Mouse (Mus musculus): ENCODE measurements around the gene Pear1. TPM values are rescaled to one million over a fixed set of nuclear protein-coding genes. Genes with fewer than 3 reads are reported as not detected.

Gene Pear1
- polyA plus RNA-seq, 1 experiment from 2014 or later, result 6.9 TPM

DNA sequence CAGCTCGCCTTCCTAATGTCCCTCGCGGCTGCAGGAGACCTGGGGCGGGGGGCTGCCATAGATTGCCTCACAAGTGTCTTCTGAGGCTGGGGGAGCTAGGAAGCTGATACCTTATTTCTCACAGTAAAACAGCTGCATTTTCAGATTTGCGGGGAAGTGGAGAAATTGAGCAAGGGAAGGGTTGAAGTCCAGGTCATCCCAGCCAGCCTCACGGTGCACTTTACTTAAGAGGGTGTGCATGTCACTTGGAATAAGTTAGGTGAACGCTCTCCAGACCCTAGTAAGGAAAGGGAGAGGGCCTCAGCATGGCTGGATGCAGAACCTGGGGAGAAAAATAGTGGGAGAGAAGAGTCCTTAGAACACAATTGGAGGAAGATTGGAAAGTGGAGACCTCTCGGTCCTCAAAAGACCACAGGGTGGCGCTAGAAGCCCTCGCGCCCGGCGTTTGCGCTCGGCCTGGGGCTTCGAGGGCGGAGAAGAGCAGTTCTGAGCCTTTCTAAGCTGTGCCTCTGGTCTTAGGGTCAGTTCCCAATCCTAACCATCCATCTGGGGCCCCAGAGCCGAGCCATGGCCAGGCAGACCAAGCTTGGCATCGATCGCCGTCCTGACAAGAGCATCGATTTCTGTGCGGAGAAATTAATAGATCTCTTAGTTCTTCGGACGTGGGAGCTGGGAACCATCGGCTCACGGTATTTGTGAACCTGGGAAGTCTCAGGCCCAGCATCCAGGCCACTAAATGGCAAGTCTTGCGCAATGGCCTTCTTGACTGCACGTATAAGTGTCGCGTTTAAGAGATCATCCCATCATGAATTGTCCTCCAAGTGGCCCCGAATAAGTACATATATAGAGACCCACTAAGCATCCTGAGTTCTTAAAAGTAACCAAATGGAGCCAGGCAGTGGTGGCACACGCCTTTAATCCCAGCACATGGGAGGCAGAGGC is 28.5 kb downstream of the Pear1 start:
- Histone ChIP-seq H3K27me3 (replicated peaks; ENCODE audit: control insufficient read depth, insufficient read depth, low read length) (peaks cover 64% of the 10 kb centered on the region), H3K4me2 (ENCODE audit: low read length) (peak overlapping the region; percentile 52), H3K9me3 (ENCODE audit: control insufficient read depth, low read length) (no peaks in the 10 kb centered on the region), H3K4me1 (replicated peaks; ENCODE audit: control insufficient read depth, insufficient read depth, low read length) (peaks cover 13% of the 10 kb centered on the region), H3K4me3 (replicated peaks; ENCODE audit: low read length) (peak overlapping the region; percentile 32), H3K36me3 (ENCODE audit: control insufficient read depth, insufficient read depth) (no peaks in the 10 kb centered on the region), H3K27ac (ENCODE audit: low read length) (no peak overlapping the region), H3K9ac (replicated peaks; ENCODE audit: low read depth, low read length) (0 out of 2 replicates have a peak overlapping the region, but pooled peaks have one; percentile 3)
- WGBS, result 13% methylated on average over 33 of the region's 33 CpGs
- ATAC-seq, result peak; percentile 36; the same call in 1 of the 2 replicates

- Histone ChIP-seq H3K4me3 (replicated peaks; ENCODE audit: low read length) (peak within 1 kb of the TSS; percentile 32), H3K36me3 (ENCODE audit: control insufficient read depth, insufficient read depth) (no peaks in the 10 kb centered on the region), H3K9ac (replicated peaks; ENCODE audit: low read depth, low read length) (0 out of 2 replicates have a peak within 1 kb of the TSS, but pooled peaks have one; percentile 3), H3K9me3 (ENCODE audit: control insufficient read depth, low read length) (no peaks in the 10 kb centered on the region), H3K4me1 (replicated peaks; ENCODE audit: control insufficient read depth, insufficient read depth, low read length) (peaks cover 13% of the 10 kb centered on the region), H3K27ac (ENCODE audit: low read length) (no peak within 1 kb of the TSS), H3K4me2 (ENCODE audit: low read length) (peak within 1 kb of the TSS; percentile 52), H3K27me3 (replicated peaks; ENCODE audit: control insufficient read depth, insufficient read depth, low read length) (peaks cover 64% of the 10 kb centered on the region)
- 0 out of 2 replicates have a peak, but pooled peaks have one; percentile 43 for ATAC-seq
- under 1% methylated on average over 43 of the region's 47 CpGs for WGBS
Measured at GRCm38 (mm10) chr3:87794922-87795325, 29.2 kb downstream of the Pear1 start, which contains the start of gene Ntrk1. TSS of gene Ntrk1 (minus strand) at chr3:87795162.

GRCm38 (mm10) chr3:87789768-87790167 is 34.3 kb downstream of the Pear1 start:
- H3K9ac ChIP-seq (replicated peaks; ENCODE audit: low read depth, low read length), result no peak overlapping the region
- no peak overlapping the region for H3K4me3 ChIP-seq (replicated peaks; ENCODE audit: low read length)
- 39% methylated on average over 5 of the region's 5 CpGs for WGBS
- H3K9me3 ChIP-seq (ENCODE audit: control insufficient read depth, low read length), result no peaks in the 10 kb centered on the region
- H3K4me1 ChIP-seq (replicated peaks; ENCODE audit: control insufficient read depth, insufficient read depth, low read length), result peaks cover 2% of the 10 kb centered on the region
- H3K36me3 ChIP-seq (ENCODE audit: control insufficient read depth, insufficient read depth), result no peaks in the 10 kb centered on the region
- no peak overlapping the region for H3K27ac ChIP-seq (ENCODE audit: low read length)
- H3K27me3 ChIP-seq (replicated peaks; ENCODE audit: control insufficient read depth, insufficient read depth, low read length), result peaks cover 25% of the 10 kb centered on the region
- no peak for ATAC-seq
- no peak overlapping the region for H3K4me2 ChIP-seq (ENCODE audit: low read length)

- WGBS, result 47% methylated on average over 1 of the region's 1 CpGs
- no peaks in the 10 kb centered on the region for H3K36me3 ChIP-seq (ENCODE audit: control insufficient read depth, insufficient read depth)
Measured at GRCm38 (mm10) chr3:87789248-87789647, 34.9 kb downstream of the Pear1 start.

DNA sequence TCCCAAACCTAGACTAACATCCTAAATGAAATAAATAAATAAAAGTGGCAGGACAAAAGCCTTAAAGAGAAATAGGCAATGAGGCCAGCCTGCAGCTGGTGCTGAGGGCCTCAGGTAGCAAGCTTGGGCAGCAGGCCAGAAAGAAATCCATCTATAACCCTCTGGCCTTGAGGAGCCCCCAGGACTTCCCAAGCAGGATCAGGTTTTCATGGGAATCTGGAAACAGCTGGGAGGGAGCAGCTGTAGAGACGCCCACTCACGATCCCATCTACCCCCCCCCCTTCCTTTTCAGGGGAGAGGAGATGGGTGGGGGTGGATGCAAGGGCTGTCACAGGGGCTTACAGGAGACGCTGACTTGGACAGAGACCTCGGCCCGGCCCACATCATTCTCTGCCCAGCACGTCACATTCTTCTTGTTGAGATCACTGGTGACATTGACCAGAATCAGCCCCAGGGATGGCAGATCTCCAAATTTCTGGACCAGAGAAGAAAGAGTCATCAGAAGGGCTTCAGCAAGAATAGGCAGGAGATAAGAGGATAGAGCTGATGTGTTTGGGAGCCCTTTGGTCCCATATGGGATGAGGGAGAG is 38.4 kb downstream of the Pear1 start:
- ATAC-seq, result no peak
- no peaks in the 10 kb centered on the region for H3K4me1 ChIP-seq (replicated peaks; ENCODE audit: control insufficient read depth, insufficient read depth, low read length)
- no peak overlapping the region for H3K4me3 ChIP-seq (replicated peaks; ENCODE audit: low read length)
- no peak overlapping the region for H3K9ac ChIP-seq (replicated peaks; ENCODE audit: low read depth, low read length)
- no peak overlapping the region for H3K4me2 ChIP-seq (ENCODE audit: low read length)
- H3K27ac ChIP-seq (ENCODE audit: low read length), result no peak overlapping the region
- no peaks in the 10 kb centered on the region; the same call in 1 of the 2 replicates for H3K27me3 ChIP-seq (replicated peaks; ENCODE audit: control insufficient read depth, insufficient read depth, low read length)
- H3K9me3 ChIP-seq (ENCODE audit: control insufficient read depth, low read length), result no peaks in the 10 kb centered on the region
- WGBS, result 78% methylated on average over 6 of the region's 6 CpGs
- H3K36me3 ChIP-seq (ENCODE audit: control insufficient read depth, insufficient read depth), result no peaks in the 10 kb centered on the region

More at GRCm38 (mm10) chr3:87789248-87789647, 34.9 kb downstream of the Pear1 start:
- peaks cover 22% of the 10 kb centered on the region for H3K27me3 ChIP-seq (replicated peaks; ENCODE audit: control insufficient read depth, insufficient read depth, low read length)
- no peak overlapping the region for H3K4me2 ChIP-seq (ENCODE audit: low read length)
- no peak overlapping the region for H3K27ac ChIP-seq (ENCODE audit: low read length)
- ATAC-seq, result no peak
- no peaks in the 10 kb centered on the region for H3K9me3 ChIP-seq (ENCODE audit: control insufficient read depth, low read length)
- H3K9ac ChIP-seq (replicated peaks; ENCODE audit: low read depth, low read length), result no peak overlapping the region
- H3K4me1 ChIP-seq (replicated peaks; ENCODE audit: control insufficient read depth, insufficient read depth, low read length), result no peaks in the 10 kb centered on the region
- H3K4me3 ChIP-seq (replicated peaks; ENCODE audit: low read length), result no peak overlapping the region

DNA sequence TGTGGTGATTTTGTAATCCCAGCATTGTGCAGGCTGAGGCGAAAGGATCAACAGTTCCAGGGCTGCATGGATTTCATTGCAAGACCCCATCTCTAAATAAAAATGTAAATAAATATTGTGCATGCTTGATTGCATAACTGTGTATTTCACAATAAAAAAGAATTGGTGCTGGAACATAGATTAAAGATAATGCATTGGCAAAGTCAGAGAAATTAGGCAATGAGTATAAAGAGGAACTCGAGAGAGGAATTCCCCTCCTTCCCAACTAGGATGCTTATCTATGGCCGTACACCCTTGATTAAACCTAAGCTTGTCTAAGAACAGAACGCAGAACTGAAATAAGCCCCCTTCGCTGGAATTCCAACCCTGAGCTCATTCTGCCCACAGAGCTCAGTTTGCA is 39.0 kb downstream of the Pear1 start:
- H3K36me3 ChIP-seq (ENCODE audit: control insufficient read depth, insufficient read depth), result no peaks in the 10 kb centered on the region
- H3K4me2 ChIP-seq (ENCODE audit: low read length), result no peak overlapping the region
- WGBS, result 88% methylated on average over 5 of the region's 5 CpGs
- no peak overlapping the region for H3K9ac ChIP-seq (replicated peaks; ENCODE audit: low read depth, low read length)
- no peak overlapping the region for H3K4me3 ChIP-seq (replicated peaks; ENCODE audit: low read length)
- ATAC-seq, result no peak
- H3K9me3 ChIP-seq (ENCODE audit: control insufficient read depth, low read length), result no peaks in the 10 kb centered on the region
- H3K27me3 ChIP-seq (replicated peaks; ENCODE audit: control insufficient read depth, insufficient read depth, low read length), result no peaks in the 10 kb centered on the region
- H3K4me1 ChIP-seq (replicated peaks; ENCODE audit: control insufficient read depth, insufficient read depth, low read length), result no peaks in the 10 kb centered on the region
- no peak overlapping the region for H3K27ac ChIP-seq (ENCODE audit: low read length)

- Histone ChIP-seq H3K9ac (replicated peaks; ENCODE audit: low read depth, low read length) (no peak overlapping the region), H3K4me3 (replicated peaks; ENCODE audit: low read length) (no peak overlapping the region), H3K27me3 (replicated peaks; ENCODE audit: control insufficient read depth, insufficient read depth, low read length) (no peaks in the 10 kb centered on the region), H3K4me2 (ENCODE audit: low read length) (no peak overlapping the region), H3K27ac (ENCODE audit: low read length) (no peak overlapping the region), H3K4me1 (replicated peaks; ENCODE audit: control insufficient read depth, insufficient read depth, low read length) (no peaks in the 10 kb centered on the region), H3K36me3 (ENCODE audit: control insufficient read depth, insufficient read depth) (no peaks in the 10 kb centered on the region), H3K9me3 (ENCODE audit: control insufficient read depth, low read length) (no peaks in the 10 kb centered on the region)
- WGBS, result 87% methylated on average over 25 of the region's 25 CpGs
- no peak for ATAC-seq
Measured at GRCm38 (mm10) chr3:87783282-87784023, 40.7 kb downstream of the Pear1 start.

DNA sequence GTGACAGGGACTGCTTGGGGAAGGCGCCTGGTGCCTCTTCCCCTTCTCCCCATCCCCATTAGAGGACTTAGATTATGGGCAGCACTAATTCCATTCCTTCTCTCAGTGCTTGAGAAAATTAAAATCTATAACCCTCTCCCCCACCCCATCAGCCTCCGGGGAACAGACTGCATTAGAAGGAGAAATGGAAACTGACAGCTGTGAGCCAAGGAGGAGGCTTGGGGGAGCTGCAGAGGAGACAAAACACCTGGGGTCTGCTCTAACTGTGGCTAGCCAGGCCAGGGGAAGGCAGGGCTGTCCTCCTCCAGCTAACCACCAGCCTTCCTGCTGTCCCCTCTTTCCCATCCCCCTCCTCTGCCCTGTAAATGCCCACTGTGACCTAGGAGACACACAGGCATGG is 45.0 kb downstream of the Pear1 start:
- Histone ChIP-seq H3K4me3 (replicated peaks; ENCODE audit: low read length) (no peak overlapping the region), H3K27me3 (replicated peaks; ENCODE audit: control insufficient read depth, insufficient read depth, low read length) (no peaks in the 10 kb centered on the region), H3K9ac (replicated peaks; ENCODE audit: low read depth, low read length) (no peak overlapping the region), H3K36me3 (ENCODE audit: control insufficient read depth, insufficient read depth) (no peaks in the 10 kb centered on the region), H3K4me2 (ENCODE audit: low read length) (no peak overlapping the region), H3K27ac (ENCODE audit: low read length) (no peak overlapping the region), H3K4me1 (replicated peaks; ENCODE audit: control insufficient read depth, insufficient read depth, low read length) (no peaks in the 10 kb centered on the region), H3K9me3 (ENCODE audit: control insufficient read depth, low read length) (no peaks in the 10 kb centered on the region)
- WGBS, result 46% methylated on average over 2 of the region's 2 CpGs
- ATAC-seq, result no peak

- Histone ChIP-seq H3K27ac (ENCODE audit: low read length) (no peak overlapping the region), H3K9me3 (ENCODE audit: control insufficient read depth, low read length) (no peaks in the 10 kb centered on the region), H3K36me3 (ENCODE audit: control insufficient read depth, insufficient read depth) (no peaks in the 10 kb centered on the region), H3K27me3 (replicated peaks; ENCODE audit: control insufficient read depth, insufficient read depth, low read length) (no peaks in the 10 kb centered on the region), H3K4me3 (replicated peaks; ENCODE audit: low read length) (no peak overlapping the region), H3K9ac (replicated peaks; ENCODE audit: low read depth, low read length) (no peak overlapping the region), H3K4me2 (ENCODE audit: low read length) (no peak overlapping the region), H3K4me1 (replicated peaks; ENCODE audit: control insufficient read depth, insufficient read depth, low read length) (no peaks in the 10 kb centered on the region)
- peak; percentile 45; the same call in 1 of the 2 replicates for ATAC-seq
- whole genome bisulfite sequencing, result 49% methylated on average over 23 of the region's 23 CpGs
Measured at GRCm38 (mm10) chr3:87778283-87778682, 45.8 kb downstream of the Pear1 start.

All from forebrain, embryonic 16.5 days (tissue).